Mouse (Mus musculus) lung, postnatal 0 days (tissue): ENCODE measurements around the gene Sez6l. TPM values are rescaled to one million over a fixed set of nuclear protein-coding genes. Genes with fewer than 3 reads are reported as not detected.

Experiments used
- ATAC-seq: fragments of 200-750 bp; cut with Nextera tagmentation; 2 replicates; pipeline ENCODE4 v1.8.0; 2017; ENCODE audit warnings: moderate library complexity
- DNase-seq: peaks from one replicate; pipeline ENCODE4 v3.0.0-alpha.2; 2016; ENCODE audit warnings: low spot score
- H3K27ac ChIP-seq: fragments of 300-500 bp; sonication (generic); 2 replicates; pipeline ENCODE4 v1.5.1; 2014; ENCODE audit warnings: antibody characterized with exemption, mild to moderate bottlenecking, low read length, mixed read lengths
- H3K27me3 ChIP-seq: fragments of 300-500 bp; sonication (generic); replicated peaks from 2 replicates; pipeline ENCODE4 v1.6.1; 2014; ENCODE audit warnings: low read length, mixed read lengths; ENCODE audit not compliant: insufficient read depth
- H3K36me3 ChIP-seq: fragments of 300-500 bp; sonication (generic); 2 replicates; pipeline ENCODE4 v1.6.1; 2014; ENCODE audit warnings: low read length, mixed read lengths; ENCODE audit not compliant: insufficient read depth
- H3K4me1 ChIP-seq: fragments of 300-500 bp; sonication (generic); 2 replicates; pipeline ENCODE4 v1.6.1; 2014; ENCODE audit warnings: antibody characterized with exemption, low read depth, low read length, mixed read lengths; ENCODE audit not compliant: insufficient read depth
- H3K4me2 ChIP-seq: fragments of 300-500 bp; sonication (generic); replicated peaks from 2 replicates; pipeline ENCODE4 v1.6.1; 2014; ENCODE audit warnings: low read depth, mild to moderate bottlenecking, low read length, moderate library complexity, mixed read lengths
- H3K4me3 ChIP-seq: fragments of 300-500 bp; sonication (generic); 2 replicates; pipeline ENCODE4 v1.5.1; 2014; ENCODE audit warnings: low read depth, low read length
- H3K9ac ChIP-seq: fragments of 300-500 bp; sonication (generic); replicated peaks from 2 replicates; pipeline ENCODE4 v1.6.1; 2014; ENCODE audit warnings: low read depth, mild to moderate bottlenecking
- H3K9me3 ChIP-seq: fragments of 300-500 bp; sonication (generic); 2 replicates; pipeline ENCODE4 v1.6.1; 2016; ENCODE audit warnings: low read length, mixed read lengths
- CTCF ChIP-seq: IDR thresholded peaks from 2 replicates; pipeline ENCODE4 v1.5.1; 2016; ENCODE audit warnings: antibody characterized with exemption, mild to moderate bottlenecking
- EP300 ChIP-seq: IDR thresholded peaks from 2 replicates; pipeline ENCODE4 v1.6.1; 2016; ENCODE audit warnings: antibody characterized with exemption, mild to moderate bottlenecking, control low read depth
- WGBS: fragments of 180-500 bp; shearing (Covaris S2); extraction: QIAGEN DNeasy Blood & Tissue Kit; methylation state at CpG from one replicate; pipeline ENCODE4 v1.1.7; 2014; 5-methylcytosine and 5-hydroxymethylcytosine counted together
- polyA plus RNA-seq: library from polyadenylated mRNA; unstranded; fragments of >200 nt; fragmentation: Nextera tagmentation; extraction: Ambion mirVana; gene quantifications from 2 replicates; pipeline ENCODE4 v1.2.1, GENCODE M21; 2015

The Sez6l gene
- polyA plus RNA-seq, 1 experiment from 2014 or later: 0.11 TPM

GRCm38 (mm10) chr5:112389352-112389751 is 187.6 kb downstream of the Sez6l start:
- H3K36me3 ChIP-seq: no peaks in the 10 kb centered on the region
- no peak overlapping the region for H3K4me2 ChIP-seq
- no peak for TF ChIP-seq CTCF
- TF ChIP-seq EP300: no peak
- H3K27ac ChIP-seq: no peak overlapping the region
- H3K4me3 ChIP-seq: no peak overlapping the region
- H3K4me1 ChIP-seq: no peaks in the 10 kb centered on the region
- DNase-seq: no peak
- WGBS: 80% methylated on average over 9 of the region's 9 CpGs
- peaks cover 18% of the 10 kb centered on the region for H3K27me3 ChIP-seq
- no peaks in the 10 kb centered on the region for H3K9me3 ChIP-seq
- no peak overlapping the region for H3K9ac ChIP-seq
- no peak for ATAC-seq

- ATAC-seq: no peak
Measured at GRCm38 (mm10) chr5:112385973-112386372, 191.0 kb downstream of the Sez6l start.

DNA sequence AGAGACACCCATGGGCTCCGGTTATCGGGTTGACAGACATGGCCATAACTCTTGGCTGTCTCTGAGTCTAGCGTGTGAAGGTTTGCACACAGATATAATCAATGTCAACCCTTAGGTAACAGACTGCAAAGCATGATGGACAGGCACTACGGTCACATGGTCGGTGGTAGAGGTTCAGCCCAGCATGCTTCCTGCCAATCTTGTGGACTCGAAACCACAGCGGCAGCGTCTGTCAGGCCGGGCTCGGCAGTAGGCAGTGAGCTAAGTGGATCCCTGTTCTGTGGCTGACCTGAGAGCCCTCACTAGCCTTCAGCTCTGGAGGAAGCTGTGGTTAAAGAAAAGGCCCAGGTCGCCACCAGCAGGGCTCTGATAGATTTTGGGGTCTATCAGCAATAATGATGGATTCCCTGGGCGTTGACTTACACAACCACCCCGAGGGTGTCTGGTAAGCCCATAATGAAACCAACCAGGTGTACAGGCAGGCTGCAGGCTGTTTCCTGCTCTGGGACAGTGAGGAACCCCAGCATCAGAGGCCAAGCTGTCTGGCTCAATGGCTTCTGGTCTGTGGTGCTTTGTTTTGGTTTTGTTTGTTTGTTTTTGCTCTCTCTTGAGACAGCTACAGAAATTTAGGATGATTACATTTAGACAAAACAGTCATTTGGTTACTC is 192.0 kb downstream of the Sez6l start:
- Histone ChIP-seq H3K9ac (no peak overlapping the region), H3K27me3 (no peaks in the 10 kb centered on the region), H3K4me2 (no peak overlapping the region), H3K36me3 (no peaks in the 10 kb centered on the region), H3K27ac (no peak overlapping the region), H3K9me3 (no peaks in the 10 kb centered on the region), H3K4me1 (no peaks in the 10 kb centered on the region), H3K4me3 (no peak overlapping the region)
- WGBS: 82% methylated on average over 13 of the region's 13 CpGs
- DNase-seq (no peak), ATAC-seq (no peak)
- no peak for TF ChIP-seq CTCF
- TF ChIP-seq EP300: no peak

More at GRCm38 (mm10) chr5:112385973-112386372, 191.0 kb downstream of the Sez6l start:
- no peaks in the 10 kb centered on the region for H3K9me3 ChIP-seq
- no peaks in the 10 kb centered on the region for H3K36me3 ChIP-seq
- H3K27me3 ChIP-seq: no peaks in the 10 kb centered on the region
- H3K4me3 ChIP-seq: no peak overlapping the region
- H3K9ac ChIP-seq: no peak overlapping the region
- H3K27ac ChIP-seq: no peak overlapping the region
- TF ChIP-seq CTCF (no peak), EP300 (no peak)
- no peak for DNase-seq
- WGBS: 65% methylated on average over 2 of the region's 2 CpGs
- no peaks in the 10 kb centered on the region for H3K4me1 ChIP-seq
- no peak overlapping the region for H3K4me2 ChIP-seq

DNA sequence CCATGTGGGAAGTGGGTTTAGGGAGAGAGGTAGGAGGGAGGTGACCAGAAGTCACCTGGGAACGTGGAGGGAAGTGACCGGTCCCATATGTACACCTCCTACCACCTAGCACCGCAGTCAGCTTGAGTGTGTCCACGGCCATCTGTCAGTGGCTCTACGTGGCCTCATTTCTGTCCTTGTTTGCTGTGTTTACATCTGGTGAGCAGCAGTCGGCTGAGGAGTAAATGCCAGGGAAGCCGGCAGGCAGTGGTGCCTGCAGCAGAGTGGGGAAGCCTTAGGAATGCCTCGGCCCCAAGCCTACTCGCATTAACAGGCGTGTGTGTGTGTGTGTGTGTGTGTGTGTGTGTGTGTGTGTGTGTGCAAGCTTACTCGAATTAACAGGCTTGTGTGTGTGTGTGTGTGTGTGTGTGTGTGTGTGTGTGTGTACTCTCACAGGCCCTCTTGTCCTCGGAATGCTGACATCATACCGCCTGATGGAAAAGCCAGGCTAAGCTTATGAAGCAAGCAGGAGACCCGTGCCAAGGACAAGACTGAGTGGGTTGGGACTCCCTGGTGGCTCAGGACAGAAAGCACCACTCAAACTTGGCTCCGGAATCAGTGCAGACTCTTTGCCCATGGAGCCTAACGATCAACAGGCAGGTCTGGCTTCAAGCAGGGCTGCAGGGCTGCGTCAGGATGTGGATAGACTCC is 194.2 kb downstream of the Sez6l start:
- DNase-seq: peak; percentile 85
- H3K36me3 ChIP-seq: no peaks in the 10 kb centered on the region

DNA sequence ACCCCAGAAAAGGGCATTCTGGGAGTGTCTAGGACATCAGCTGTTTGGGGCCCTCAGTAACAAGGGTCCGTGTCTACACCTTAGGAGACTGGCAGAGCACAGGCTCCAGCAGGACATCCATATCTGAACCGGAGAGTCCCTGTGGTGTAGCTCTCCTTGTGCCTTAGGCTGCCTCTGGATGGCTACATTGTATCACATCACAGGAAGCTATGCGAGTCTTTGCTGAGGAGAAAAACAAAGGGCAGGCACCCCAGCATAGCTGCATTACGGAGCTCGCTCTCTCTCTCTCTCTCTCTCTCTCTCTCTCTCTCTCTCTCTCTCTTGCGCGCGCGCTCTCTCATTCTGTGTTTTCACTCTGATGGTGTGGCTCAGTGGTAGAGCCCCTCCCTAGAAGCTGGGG is 194.9 kb downstream of the Sez6l start:
- no peaks in the 10 kb centered on the region for H3K36me3 ChIP-seq
- H3K9me3 ChIP-seq: no peaks in the 10 kb centered on the region
- H3K4me2 ChIP-seq: no peak overlapping the region
- no peaks in the 10 kb centered on the region for H3K27me3 ChIP-seq
- ATAC-seq (no peak), DNase-seq (no peak)
- no peak overlapping the region for H3K9ac ChIP-seq
- TF ChIP-seq CTCF: no peak
- no peak for TF ChIP-seq EP300
- no peak overlapping the region for H3K4me3 ChIP-seq
- no peak overlapping the region for H3K27ac ChIP-seq
- H3K4me1 ChIP-seq: no peaks in the 10 kb centered on the region
- WGBS: 58% methylated on average over 5 of the region's 9 CpGs

More for the DNA sequence above, 194.2 kb downstream of the Sez6l start:
- peak; percentile 89 for ATAC-seq
- no peaks in the 10 kb centered on the region for H3K27me3 ChIP-seq
- H3K4me2 ChIP-seq: no peak overlapping the region
- no peak overlapping the region for H3K9ac ChIP-seq
- no peak for TF ChIP-seq EP300
- TF ChIP-seq CTCF: no peak
- no peaks in the 10 kb centered on the region for H3K9me3 ChIP-seq
- no peaks in the 10 kb centered on the region for H3K4me1 ChIP-seq
- no peak overlapping the region for H3K4me3 ChIP-seq
- WGBS: 40% methylated on average over 16 of the region's 17 CpGs
- H3K27ac ChIP-seq: no peak overlapping the region

- ATAC-seq (no peak), DNase-seq (no peak)
- H3K4me2 ChIP-seq: no peak overlapping the region
- no peaks in the 10 kb centered on the region for H3K9me3 ChIP-seq
- no peak overlapping the region for H3K27ac ChIP-seq
- H3K36me3 ChIP-seq: no peaks in the 10 kb centered on the region
- 67% methylated on average over 11 of the region's 11 CpGs for WGBS
- TF ChIP-seq CTCF (no peak), EP300 (no peak)
- no peak overlapping the region for H3K9ac ChIP-seq
- no peaks in the 10 kb centered on the region for H3K27me3 ChIP-seq
- no peaks in the 10 kb centered on the region for H3K4me1 ChIP-seq
- no peak overlapping the region for H3K4me3 ChIP-seq
Measured at GRCm38 (mm10) chr5:112381154-112381553, 195.8 kb downstream of the Sez6l start.
